Mouse (Mus musculus) heart, postnatal 25 days (tissue): ENCODE data around the gene Baiap3. TPM values are rescaled to one million over a fixed set of nuclear protein-coding genes. Genes with fewer than 3 reads are reported as not detected.

Source experiments
- DNase-seq: peaks from one replicate; pipeline ENCODE4 v3.0.0; 2022; ENCODE audit warnings: low spot score
- intact Hi-C: fragments of 180-260 bp; cut with DNase I; formaldehyde crosslinking; loops from one replicate; pipeline ENCODE4 v1.15.1; 2025
- microRNA-seq: library from miRNA; unstranded; fragments of <30 nt; microRNA quantifications from one replicate; pipeline ENCODE4 v1.2.0, GENCODE M21; 2022
- total RNA-seq, 2 experiments: library from RNA; stranded (reverse); gene quantifications; 2 replicates each; pipeline ENCODE4 v1.2.3; 2021

Baiap3 gene
- total RNA-seq, 2 experiments from 2014 or later = 0.55 to 0.61 TPM

GRCm38 (mm10) chr17:25218967-25219366 lies 37.2 kb downstream of the Baiap3 start:
- intact Hi-C loops = no loop called here
- no peak for DNase-seq

- no peak for DNase-seq
- intact Hi-C loops = no loop called here
These were observed 40.7 kb downstream of the Baiap3 start for GRCm38 (mm10) chr17:25215431-25215830.

- DNase-seq = no peak
- intact Hi-C loops = no loop called here
These were observed 44.5 kb downstream of the Baiap3 start for GRCm38 (mm10) chr17:25211705-25212104.

GRCm38 (mm10) chr17:25210680-25211466 lies 45.3 kb downstream of the Baiap3 start:
- intact Hi-C loops = no loop called here

GRCm38 (mm10) chr17:25210006-25210405 lies 46.2 kb downstream of the Baiap3 start:
- intact Hi-C loops = no loop called here
- DNase-seq = no peak

More at GRCm38 (mm10) chr17:25210680-25211466, 45.3 kb downstream of the Baiap3 start:
- no peak for DNase-seq

GRCm38 (mm10) chr17:25202401-25202800 lies 53.8 kb downstream of the Baiap3 start:
- intact Hi-C loops = no loop called here

More at GRCm38 (mm10) chr17:25202401-25202800, 53.8 kb downstream of the Baiap3 start:
- DNase-seq = no peak

Small RNAs within 50 kb of the gene (microRNA-seq; reads per million reads assigned to microRNA genes)
- 0.83 reads per million for gene Mir3547

Other genes starting within 250 kb of the Baiap3 start
- gene Cramp1l, start 240.6 kb downstream of the Baiap3 start, total RNA-seq = 10 to 100 TPM; 10.8 to 13.3 TPM
- gene Ift140, start 240.3 kb downstream of the Baiap3 start, total RNA-seq = 1 to 10 TPM; 4.9 to 6.6 TPM
- 10 to 100 TPM; 34.5 to 41.7 TPM for gene Tmem204, start 172.8 kb downstream of the Baiap3 start, total RNA-seq
- gene Telo2, start 140.4 kb downstream of the Baiap3 start, total RNA-seq = 10 to 100 TPM; 10.8 to 12.2 TPM
- gene Ptx4, start 135.6 kb downstream of the Baiap3 start, total RNA-seq = 1 to 10 TPM; 3.7 to 6.7 TPM
- gene Clcn7, start 123.0 kb downstream of the Baiap3 start, total RNA-seq = 10 to 100 TPM; 25.5 to 27.5 TPM
- gene Ccdc154, start 93.9 kb downstream of the Baiap3 start, total RNA-seq = not detected
- gene Gm38655, start 80.9 kb downstream of the Baiap3 start, total RNA-seq = not detected
- gene BC003965, start 71.8 kb downstream of the Baiap3 start, total RNA-seq = 10 to 100 TPM; 22.1 to 23.2 TPM
- 1 to 10 TPM; 8.4 to 9.6 TPM for gene Unkl, start 68.0 kb downstream of the Baiap3 start, total RNA-seq
- gene Gnptg, start 16.2 kb downstream of the Baiap3 start, total RNA-seq = 10 to 100 TPM; 10.8 to 12.3 TPM
- gene Tsr3, start 16.2 kb downstream of the Baiap3 start, total RNA-seq = 1 to 10 TPM; 7.4 to 8.7 TPM
- gene Ube2i, start 18.3 kb upstream of the Baiap3 start, total RNA-seq = 10 to 100 TPM; 91.6 to 97.5 TPM
- gene Prss34, start 42.0 kb upstream of the Baiap3 start, total RNA-seq = under 1 TPM; 0.22 to 0.29 TPM
- not detected for gene Prss28, start 52.3 kb upstream of the Baiap3 start, total RNA-seq
- gene Prss29, start 62.3 kb upstream of the Baiap3 start, total RNA-seq = not detected
- gene Tpsab1, start 89.2 kb upstream of the Baiap3 start, total RNA-seq = under 1 TPM; 0.47 to 0.84 TPM
- gene Tpsb2, start 109.9 kb upstream of the Baiap3 start, total RNA-seq = 1 to 10 TPM; 1.6 to 2.2 TPM
- gene Tpsg1, start 112.9 kb upstream of the Baiap3 start, total RNA-seq = not detected
- 1 to 10 TPM; 6.9 to 7.3 TPM for gene Cacna1h, start 177.4 kb upstream of the Baiap3 start, total RNA-seq
- gene Tekt4, start 198.3 kb upstream of the Baiap3 start, total RNA-seq = not detected
- gene Sstr5, start 240.9 kb upstream of the Baiap3 start, total RNA-seq = not detected